Mouse (Mus musculus) fat pad, adult 2 months (tissue): ENCODE measurements around the gene Hnrnpll.

Experiments used
- DNase-seq: peaks from one replicate; pipeline ENCODE4 v3.0.0-alpha.2; 2011; ENCODE audit warnings: low read depth, low spot score; ENCODE audit errors: extremely low read depth

Gene Hnrnpll

DNA sequence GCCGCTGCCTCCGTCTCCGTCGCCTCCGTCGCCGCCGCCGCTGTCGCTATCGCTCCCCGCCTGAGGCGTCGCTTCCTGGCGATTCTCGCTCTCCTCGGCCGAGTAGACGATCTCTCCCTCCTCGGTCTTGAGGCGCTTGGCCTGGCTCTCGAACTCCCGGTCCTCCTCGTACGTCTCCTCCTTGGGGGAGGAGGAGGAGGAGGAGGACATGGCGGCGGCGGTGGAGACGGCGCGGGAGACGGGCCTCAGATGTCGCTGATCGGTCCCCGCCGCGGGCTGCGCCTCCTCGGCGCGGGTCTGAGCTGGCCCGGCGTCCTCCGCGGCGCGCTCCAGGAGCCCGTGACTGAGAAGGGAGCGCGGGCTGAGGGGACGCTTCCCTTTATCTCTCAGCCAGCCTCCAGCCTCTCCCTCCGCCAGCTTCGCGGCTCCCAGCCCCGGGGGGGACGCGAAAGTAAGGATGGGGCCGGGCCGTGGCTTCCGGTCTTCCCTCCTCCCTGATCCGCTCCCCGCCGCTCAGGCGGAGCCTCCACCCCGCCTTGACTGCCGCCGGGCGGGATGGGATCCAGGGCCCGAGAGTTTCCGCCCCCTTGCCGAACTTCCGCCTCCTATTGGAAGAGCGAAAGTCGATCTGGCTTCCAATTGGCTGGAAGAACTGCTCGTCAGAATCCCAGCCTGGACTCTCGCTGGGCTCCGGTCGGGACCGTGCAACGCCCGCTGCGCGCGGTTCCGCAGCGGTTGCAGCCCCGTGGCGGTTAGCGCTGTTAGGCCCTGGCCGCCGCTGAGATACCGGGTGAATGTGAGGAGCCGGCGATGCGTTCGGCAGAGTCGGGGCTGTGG is at the start of gene Hnrnpll:
Gene Hnrnpll (minus strand): TSS at position 552 of the 837 bp plus-strand sequence.
- DNase-seq = peak; percentile 74

DNA sequence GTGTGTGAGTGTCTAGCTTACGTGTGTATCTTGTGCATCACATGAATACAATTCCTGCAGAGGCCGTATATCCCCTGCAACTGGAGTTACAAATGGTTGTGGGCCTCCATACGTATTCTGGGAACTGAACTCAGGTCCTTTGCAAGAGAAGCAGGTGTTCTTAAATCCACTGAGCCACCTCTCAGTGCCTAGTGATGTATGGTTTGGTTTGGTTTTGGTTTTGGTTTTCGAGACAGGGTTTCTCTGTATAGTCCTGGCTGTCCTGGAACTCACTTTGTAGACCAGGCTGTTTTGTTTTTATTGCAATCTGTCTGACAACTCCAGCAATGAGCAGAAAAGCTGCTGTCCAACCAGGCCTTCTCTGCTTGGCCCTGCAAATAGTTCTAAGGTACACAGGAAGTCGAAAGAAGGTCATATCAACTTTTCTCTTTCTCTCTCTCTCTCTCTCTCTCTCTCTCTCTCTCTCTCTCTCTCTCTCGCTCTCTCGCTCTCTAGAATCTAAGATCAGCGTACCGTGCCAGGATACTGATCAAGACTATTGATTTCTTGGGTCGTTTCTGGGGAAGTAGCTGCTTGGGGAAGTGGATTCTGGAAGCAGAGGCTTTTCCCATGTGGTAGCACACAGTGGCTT is 43.3 kb upstream of the Hnrnpll start:
- no peak for DNase-seq

DNA sequence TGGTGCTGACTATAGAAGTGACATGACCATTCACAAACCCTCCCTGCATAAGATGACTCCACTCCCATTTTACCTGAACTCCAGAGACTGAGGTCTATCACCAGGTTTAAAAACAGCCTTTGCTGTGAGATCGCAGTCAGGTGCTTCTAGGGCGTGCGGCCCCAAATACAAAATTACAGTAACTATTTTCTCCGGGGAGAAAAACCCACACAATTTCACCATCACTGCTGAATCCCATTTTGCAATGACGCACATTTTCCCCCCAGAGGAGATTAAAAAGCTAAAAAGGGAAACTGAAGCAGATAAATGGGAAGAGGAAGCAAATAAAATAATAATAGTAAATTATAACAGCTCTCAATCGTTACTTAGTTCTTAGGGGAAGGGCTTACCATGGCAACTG is 37.7 kb upstream of the Hnrnpll start:
- no peak for DNase-seq

DNA sequence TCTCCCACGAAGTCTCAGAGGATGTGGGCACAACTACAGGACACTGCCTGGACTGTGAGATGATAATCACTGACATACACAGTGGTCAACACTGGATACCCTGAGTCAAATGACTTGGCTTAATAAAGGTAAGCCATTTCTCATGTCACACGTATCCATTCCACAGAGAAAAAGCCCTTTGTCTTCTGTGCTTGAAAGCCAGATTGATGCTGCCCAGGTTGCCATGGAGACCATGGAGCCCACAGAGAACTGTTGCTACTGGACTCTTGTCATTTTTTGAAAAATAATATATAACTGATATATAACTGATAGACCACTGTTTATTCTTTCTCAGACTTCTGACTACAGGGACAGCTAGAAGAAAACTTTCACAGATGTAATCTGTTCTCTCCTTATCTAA is 35.1 kb upstream of the Hnrnpll start:
- DNase-seq = no peak

DNA sequence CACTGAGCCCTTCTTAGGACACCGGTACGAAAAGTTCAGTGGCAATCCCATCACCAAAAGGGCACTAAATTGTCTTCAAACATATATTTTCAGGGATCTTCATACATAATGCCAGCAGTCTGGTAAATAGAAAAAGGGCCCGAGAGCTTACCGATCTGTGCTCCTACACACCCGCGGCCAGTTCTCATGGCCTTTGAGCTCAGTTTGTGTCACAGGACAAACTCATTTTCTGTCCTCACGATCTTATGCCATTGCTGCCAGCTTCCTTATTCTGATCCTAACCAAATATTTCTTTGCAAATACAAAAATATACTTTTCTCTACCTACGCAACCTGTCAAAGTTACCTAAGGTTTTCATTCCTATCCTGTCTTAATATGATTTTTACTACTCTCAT is 34.6 kb upstream of the Hnrnpll start:
- no peak for DNase-seq

DNA sequence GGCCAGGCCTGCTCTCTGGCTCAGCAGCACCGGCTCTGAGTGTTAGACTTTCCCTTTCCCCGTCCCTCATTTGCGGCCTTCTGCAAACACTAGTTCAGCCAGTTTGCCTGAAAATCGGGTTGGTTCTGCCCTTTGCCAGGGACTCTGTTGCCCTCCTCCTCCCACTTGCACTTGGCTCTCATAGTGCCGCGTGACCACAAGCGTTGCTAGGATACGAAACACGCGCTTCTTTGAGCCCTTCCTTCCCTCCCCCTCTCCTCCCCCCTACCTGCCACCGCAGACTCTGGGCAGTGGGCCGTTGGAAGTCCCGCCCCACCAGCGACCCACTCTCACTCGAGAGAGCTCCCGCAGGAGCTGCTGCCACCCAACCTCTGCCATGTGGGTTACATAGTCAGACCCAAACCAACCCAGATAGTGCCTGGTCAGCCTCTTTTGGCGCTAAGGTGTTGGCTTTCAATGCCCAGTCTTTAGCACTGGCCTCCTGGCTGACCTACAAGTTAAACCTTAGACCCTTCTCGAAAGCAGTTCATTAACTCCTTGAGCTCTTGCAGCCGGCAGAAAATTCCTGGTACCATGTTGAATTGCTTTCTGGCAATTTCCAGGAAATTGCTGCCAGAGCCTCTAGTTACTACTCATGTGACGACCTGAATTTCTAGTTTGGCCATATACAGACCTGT is 34.0 kb upstream of the Hnrnpll start:
- no peak for DNase-seq

DNA sequence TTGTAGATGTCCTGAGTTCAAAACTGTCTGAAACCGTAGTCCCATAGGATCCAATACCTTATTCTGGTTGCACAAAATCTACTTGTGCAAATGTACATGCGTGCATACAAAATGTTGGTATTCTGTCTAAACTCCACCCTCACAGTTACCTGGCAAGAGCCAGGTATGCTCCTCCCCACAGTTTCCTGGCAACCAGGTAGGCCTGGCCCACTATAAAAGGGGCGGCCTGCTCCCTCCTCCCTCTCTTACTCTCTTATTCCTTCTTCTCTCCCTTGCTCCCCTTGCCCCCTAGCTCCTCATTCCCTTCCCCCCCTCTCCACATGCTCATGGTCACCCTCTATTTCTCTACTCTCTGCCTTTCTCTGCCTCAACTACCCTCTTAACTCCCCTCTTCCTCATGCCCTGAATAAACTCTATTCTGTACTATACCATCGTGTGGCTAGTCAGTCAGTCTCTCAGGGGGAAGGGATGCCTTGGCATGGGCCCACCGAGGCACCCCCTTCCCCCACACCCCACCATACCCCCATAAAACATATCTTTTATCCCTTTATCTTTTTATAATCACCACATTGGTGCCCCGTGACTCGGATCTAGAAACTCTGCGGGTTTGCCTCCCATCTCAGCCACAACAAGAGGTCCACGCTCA is 33.2 kb upstream of the Hnrnpll start:
- no peak for DNase-seq

DNA sequence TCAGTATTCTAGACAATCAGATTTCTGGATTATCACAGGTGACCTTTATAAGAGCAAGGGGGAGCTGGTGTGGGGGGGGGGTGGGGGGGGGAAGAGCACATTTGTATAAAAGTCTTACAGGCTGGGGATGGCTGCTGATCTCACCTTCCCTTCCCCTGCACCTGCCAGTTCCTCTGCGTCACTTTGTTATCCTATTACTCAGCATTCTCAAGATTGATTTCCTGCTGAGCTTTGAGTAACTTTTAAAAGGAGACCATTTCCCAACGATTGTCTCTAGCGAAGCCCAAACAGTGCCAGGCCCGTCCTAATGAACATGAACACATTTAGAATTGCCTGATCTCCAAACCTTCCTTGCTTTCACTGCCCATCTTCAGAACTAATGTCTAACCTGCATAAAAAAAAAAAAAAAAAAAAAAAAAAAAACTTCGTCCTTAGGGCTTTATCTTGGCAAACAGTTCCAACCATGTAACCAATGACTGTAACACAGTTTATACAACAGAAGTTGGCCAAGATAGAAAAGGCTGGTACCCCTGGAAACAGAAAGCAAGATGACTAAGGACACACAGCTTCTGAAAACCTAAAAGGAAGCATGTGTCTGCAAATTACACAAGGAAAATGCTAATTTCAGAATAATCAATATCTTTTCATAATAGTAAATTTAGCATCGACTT is 29.9 kb upstream of the Hnrnpll start:
- DNase-seq = no peak

DNA sequence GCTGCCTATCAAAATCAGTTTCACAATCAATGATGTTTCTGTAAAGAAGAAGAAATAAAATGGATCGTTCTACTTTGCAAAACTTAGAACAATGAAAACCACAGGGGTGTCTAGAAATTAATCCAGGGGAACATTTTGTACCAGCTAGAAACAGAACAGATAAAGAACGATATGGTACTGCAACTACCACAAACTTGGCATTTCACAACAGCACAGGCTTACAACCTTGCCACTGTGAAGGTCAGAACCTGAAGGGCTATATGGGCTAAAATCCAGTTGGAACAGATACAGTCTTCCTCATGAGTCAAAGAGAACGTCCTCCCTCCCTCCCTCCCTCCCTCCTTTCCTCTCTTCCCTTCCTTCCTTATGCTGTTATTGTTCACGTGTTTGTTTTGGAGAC is 28.4 kb upstream of the Hnrnpll start:
- DNase-seq = peak; percentile 99

DNA sequence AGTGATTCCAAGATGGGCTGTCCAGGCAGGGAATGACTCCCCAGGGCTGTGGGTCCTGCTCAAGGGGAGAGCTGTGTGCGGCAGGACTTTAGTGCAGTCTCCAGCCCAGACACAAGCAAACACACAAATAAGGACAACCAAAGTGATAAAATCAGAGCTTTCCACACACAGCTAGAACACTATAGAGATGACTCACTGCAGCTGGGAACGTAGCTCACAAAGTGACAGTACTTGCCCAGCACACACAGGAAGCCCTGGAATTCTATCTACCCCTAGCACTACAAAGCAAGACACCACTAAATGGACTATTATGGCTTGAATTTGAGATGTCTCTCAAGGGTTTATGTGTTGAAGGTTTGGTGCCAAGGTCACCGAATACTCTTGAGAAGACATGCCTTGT is 26.0 kb upstream of the Hnrnpll start:
- DNase-seq = no peak

DNA sequence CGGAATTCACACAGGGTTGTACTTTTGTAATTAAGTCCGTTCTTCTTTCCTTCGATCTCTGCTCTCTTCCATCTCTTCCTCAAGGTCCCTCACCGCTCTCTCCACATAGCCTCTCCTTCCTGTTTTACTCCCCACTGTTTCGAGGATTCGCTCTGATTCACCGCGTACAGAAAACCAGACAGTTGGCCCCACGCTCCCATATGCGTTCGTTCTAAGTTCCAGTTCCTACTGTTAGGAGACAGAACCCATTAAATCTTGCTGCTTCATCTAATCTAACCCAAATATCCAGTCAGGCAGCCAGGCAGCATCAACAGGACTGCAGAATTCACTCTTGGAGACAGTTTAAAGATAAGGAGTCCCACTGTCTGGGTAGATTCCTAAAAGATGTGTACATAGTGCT is 24.5 kb upstream of the Hnrnpll start:
- DNase-seq = no peak

DNA sequence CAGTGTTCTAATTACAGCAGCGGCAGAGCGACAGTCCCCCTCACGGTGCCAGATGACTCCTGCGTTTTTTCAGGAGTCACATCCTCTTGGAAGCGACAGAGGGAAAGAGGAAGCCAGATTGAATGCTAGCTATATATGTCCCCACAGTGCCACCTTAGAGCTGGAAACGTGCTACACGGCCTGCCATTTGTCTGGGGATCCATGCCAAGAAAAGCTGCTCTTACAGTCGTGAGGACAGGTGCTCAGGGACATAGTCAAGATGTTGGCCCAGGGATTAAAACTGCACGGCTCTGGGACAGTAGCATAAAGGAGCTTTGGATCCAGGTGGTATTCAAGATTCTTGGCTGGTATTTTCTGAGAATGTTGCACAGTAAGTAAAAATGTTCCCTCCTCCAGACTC is 22.3 kb upstream of the Hnrnpll start:
- DNase-seq = no peak

DNA sequence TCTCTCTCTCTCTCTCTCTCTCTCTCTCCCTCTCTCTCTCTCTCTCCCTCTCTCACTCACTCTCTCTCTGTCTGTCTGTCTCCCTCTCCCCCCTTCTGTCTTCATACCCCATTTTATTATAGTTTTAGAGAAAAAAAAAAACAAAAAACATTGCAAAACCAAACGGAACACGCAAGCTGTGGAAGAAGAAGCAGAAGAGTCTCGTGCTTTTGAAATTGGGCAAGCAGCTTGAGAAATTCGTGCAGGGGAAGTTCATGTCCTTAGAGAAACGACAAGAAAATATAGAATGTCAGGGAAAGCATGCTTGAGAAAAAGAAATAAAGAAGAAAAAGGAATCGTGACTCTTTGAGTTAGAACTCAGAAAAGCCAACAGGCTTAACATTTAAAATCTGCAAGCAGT is 21.1 kb upstream of the Hnrnpll start:
- no peak for DNase-seq

DNA sequence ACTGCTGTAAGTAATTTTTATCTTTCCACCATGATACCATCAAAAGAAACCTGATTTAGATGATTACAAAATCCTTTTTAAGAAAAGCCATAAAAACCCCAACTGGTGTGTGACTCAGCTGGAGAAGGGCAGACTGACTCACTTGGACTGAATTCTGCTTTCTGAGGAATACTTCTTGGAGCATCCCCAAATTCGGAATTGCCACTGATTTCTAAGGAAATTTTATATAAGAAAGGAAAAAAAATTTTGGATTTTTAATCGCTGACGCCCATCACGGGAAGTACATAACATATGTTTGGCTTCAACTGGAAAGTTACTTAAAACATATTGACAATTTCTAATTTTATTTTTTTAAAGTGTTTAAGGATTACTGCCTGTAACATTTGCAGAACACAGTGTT is 16.6 kb upstream of the Hnrnpll start:
- DNase-seq = no peak

DNA sequence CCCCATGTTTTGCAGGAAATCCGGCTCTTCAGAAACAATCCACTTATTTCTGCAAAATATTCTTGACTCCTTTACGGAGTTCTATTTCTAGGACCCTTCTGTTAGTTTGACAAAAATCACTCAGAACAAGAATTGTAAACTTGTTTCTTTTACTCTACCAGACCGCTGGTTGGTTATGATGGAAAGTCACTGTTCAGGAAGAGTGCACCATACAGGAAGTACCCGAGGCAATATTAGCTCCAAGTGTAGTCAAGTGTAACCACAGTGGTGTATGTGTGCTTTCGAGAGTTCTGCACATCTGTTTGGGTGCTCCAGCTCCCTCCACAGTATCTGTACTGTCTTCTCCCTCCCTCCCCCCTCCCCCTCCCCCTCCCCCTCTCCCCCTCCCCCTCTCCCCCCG is 5.1 kb upstream of the Hnrnpll start:
- no peak for DNase-seq

DNA sequence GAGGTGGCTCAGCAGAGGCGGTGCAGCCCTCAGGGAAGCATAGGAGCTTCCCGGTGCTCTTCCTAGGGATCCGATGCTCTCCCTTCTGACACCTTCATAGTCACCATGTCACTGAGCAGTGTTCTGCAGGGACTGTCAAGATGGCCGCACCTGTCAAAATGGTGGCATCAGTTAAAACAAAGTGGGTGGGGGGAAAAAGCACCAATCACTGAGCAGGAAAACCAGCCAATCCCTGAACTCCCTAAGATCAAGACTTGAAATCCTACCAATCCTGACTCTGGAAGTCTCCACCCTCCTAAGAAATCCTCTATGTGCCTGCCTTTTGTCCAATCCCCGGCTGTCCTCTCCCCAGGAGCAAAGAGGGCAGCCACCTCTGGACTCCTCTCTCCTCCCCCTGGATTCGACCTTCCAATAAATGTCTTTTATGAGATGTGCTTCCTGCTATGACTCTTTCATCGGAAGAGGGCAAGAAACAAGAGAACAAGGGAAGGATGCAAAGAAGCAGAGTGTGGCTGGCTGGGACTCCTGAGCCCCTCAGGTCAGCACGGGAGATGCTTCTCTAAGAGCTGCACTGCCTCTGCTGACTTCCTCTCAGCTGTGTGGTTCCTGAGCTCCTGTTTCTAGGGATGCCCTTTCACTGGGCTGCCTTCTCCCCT is 1.8 kb upstream of the Hnrnpll start:
- DNase-seq = no peak

DNA sequence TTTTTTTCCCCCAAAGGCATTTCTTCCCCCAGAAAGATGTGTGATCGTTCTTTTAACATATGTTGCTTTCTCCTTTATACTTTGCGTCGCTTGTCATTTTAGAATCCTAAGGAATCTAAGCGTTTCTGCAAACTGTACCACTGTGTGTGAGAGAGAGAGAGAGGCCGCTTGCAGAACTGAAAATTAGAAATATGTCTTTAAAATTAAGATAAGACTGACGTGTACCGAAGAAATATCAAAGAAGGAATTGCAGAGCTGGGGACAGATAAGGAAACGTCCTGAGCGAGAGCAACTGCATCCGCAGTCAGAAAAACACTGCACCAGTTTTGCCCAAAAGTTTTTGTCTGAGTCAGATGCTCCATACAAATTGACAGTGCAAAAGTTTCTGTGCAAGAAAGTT is 1.3 kb upstream of the Hnrnpll start:
- no peak for DNase-seq

DNA sequence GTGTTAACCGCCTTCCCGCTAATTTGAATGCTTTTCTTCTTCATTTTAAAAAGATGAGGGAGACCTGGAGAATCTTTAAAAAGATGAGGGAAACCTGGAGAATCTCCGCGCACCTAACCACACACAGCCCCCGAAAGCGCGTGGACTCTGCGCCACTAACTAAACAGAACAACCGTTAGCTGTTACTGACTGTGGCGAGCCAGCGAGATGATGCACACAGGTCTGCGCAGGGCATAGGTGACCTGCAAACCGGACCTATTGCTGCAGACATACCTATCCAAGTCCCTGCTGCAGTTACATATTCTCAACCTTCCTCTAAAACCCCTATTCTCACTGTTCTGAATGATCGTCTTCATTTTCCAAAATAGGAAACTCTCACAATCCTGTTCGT is 481 bp upstream of the Hnrnpll start:
- no peak for DNase-seq

DNA sequence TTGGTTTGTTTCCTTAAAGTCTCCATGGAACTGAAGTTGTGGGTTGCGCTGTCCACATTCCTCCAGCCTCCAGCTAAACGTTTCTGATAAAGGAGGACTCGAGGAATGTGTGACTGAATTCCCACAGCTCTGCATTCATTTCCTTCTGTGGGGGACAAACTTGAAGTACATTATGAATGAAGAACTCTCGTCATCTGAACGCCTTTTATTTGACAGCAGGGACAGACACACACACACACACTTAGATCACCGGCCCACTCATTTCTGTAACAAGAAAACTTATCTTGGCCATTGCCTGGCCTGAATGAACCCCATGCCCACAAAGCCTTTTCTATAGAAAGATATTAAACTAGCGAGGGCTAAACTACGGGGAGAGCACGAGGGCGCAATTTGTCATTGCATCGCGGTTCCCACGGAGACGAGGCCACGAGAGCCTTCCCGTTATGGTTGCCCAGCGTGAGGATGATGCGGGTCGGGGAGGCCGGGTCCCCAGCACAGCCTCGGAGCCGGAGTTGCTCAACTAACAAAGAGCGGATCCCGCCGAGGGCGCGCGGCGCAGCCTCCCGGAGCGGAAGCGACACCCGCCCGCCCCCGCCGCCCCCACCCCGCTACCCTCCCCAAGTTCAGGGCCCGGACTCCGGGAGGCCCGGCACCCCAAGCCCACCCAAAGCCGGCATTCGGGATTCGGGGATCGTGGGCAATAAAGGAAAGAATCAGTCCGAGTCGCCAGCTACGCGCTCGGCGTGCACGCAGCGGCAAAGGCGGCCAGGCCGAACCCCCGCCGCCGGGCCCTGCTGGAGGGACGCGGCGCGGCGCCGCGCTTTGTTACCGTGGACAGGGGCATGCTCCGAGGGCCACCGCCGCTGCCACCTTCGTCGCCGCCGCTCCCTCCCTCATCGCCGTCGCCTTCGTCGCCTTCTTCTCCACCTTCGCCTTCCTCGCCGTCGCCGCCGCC is 1.0 kb downstream of the Hnrnpll start:
- DNase-seq = no peak

DNA sequence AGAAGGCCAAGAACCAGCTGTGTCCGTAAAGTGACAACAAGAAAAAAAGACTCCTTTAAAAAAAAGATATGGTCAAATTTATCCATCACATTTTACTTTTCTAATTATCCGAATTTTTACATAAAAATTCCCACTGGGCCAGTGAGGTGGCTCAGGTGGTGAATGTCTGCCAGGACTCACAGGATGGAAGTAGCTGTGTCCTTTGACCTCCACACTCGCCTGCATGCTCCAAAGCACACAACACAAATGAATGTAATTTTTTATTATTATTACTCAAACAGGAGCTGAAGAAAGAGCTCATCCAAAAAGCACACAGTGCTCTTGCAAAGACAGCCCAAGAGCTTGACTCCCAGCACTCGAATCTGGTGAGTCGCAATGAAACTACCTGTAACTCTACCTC is 2.0 kb downstream of the Hnrnpll start:
- no peak for DNase-seq
